In the genomic region with DNA sequence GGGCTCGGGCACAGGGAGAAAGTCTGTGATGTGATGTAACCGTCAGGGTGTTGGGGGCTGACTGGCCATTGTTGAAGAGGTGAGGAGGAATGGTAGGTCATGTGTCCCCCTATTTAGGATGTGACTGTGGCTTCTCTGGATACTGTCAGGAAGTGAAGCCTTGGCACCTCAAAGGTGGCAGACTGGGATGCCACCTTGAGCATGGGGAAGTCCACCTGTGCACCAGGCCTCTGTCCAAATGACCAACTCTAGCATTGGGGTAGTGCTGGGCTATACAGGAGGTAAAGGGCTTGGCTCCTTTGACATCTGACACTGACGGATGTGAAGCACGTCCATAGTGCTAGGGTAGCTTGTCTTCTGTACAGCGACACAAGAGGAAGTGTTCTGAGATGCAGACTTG, we compare ENCODE assay signal across 17 mouse cellular contexts. TPM values are rescaled to one million over a fixed set of nuclear protein-coding genes. Genes with fewer than 3 reads are reported as not detected.
DNase-seq lines count a peak whose midpoint lies in the region; ATAC-seq and TF ChIP-seq lines count a peak whose summit lies in the region.
"Had no signal": no experiment of that assay in that cellular context is flagged by ENCODE, and none has a peak within 500 bp of the region (broad histone marks: within the 10 kb centered on the region; RNA-seq: fewer than 3 reads in every experiment).

No protein-coding gene starts in this region.

- no peaks in the 10 kb centered on the region for H3K27me3 ChIP-seq in stomach, embryonic 14.5 days (ENCODE audit: control insufficient read depth, insufficient read depth, low read length)
- no peaks in the 10 kb centered on the region for H3K27me3 ChIP-seq in stomach, postnatal 0 days (ENCODE audit: control insufficient read depth, insufficient read depth, low read length)
- H3K27me3 ChIP-seq in cerebellum, adult 2 months (ENCODE audit: control insufficient read depth, insufficient read depth, low read length), result no peaks in the 10 kb centered on the region
- 0 out of 2 replicates have a peak, but pooled peaks cover 5% of the 10 kb centered on the region for H3K27me3 ChIP-seq in heart, embryonic 10.5 days (ENCODE audit: insufficient read depth, poor library complexity, severe bottlenecking)
- no peaks in the 10 kb centered on the region for H3K27me3 ChIP-seq in heart, embryonic 12.5 days (replicated peaks)
- H3K27me3 ChIP-seq: embryonic facial prominence, embryonic 13.5 days; Patski had no signal

- no peak overlapping the region for H3K27ac ChIP-seq in stomach, embryonic 14.5 days (ENCODE audit: low read length)
- H3K27ac ChIP-seq in stomach, postnatal 0 days (replicated peaks), result no peak overlapping the region
- no peak overlapping the region for H3K27ac ChIP-seq in cerebellum, adult 2 months (ENCODE audit: insufficient read depth, low read length)
- no peak overlapping the region for H3K27ac ChIP-seq in heart, embryonic 10.5 days
- no peak overlapping the region for H3K27ac ChIP-seq in heart, embryonic 12.5 days (ENCODE audit: poor library complexity, severe bottlenecking)
- H3K27ac ChIP-seq: embryonic facial prominence, embryonic 13.5 days; gastrocnemius, adult 2 months had no signal

- whole genome bisulfite sequencing in stomach, embryonic 14.5 days, result 85% methylated on average over 5 of the region's 5 CpGs
- 89% methylated on average over 5 of the region's 5 CpGs for WGBS in stomach, postnatal 0 days
- WGBS in cerebellum, adult 2 months, result 35% methylated on average over 5 of the region's 5 CpGs
- WGBS in heart, embryonic 10.5 days, result 86% methylated on average over 5 of the region's 5 CpGs
- 82% methylated on average over 5 of the region's 5 CpGs for WGBS in heart, embryonic 12.5 days

- H3K9me3 ChIP-seq in stomach, embryonic 14.5 days (ENCODE audit: control insufficient read depth, low read depth, low read length), result no peaks in the 10 kb centered on the region
- no peaks in the 10 kb centered on the region for H3K9me3 ChIP-seq in stomach, postnatal 0 days (ENCODE audit: control insufficient read depth, low read length)
- H3K9me3 ChIP-seq in heart, embryonic 10.5 days, result no peaks in the 10 kb centered on the region
- H3K9me3 ChIP-seq in heart, embryonic 12.5 days (replicated peaks), result no peaks in the 10 kb centered on the region
- H3K9me3 ChIP-seq: embryonic facial prominence, embryonic 13.5 days; forebrain, embryonic 12.5 days; hindbrain, embryonic 12.5 days had no signal

- no peak overlapping the region for H3K4me2 ChIP-seq in stomach, embryonic 14.5 days (replicated peaks; ENCODE audit: low read depth, low read length)
- no peak overlapping the region for H3K4me2 ChIP-seq in stomach, postnatal 0 days (replicated peaks; ENCODE audit: low read depth)
- H3K4me2 ChIP-seq in heart, embryonic 12.5 days, result no peak overlapping the region
- H3K4me2 ChIP-seq: embryonic facial prominence, embryonic 13.5 days; forebrain, embryonic 12.5 days; hindbrain, embryonic 12.5 days had no signal

- H3K4me3 ChIP-seq in stomach, embryonic 14.5 days (ENCODE audit: low read depth, low read length), result no peak overlapping the region
- no peak overlapping the region for H3K4me3 ChIP-seq in stomach, postnatal 0 days (ENCODE audit: low read depth, low read length)
- no peak overlapping the region for H3K4me3 ChIP-seq in cerebellum, adult 2 months (replicated peaks; ENCODE audit: insufficient read depth, low read depth, low read length)
- H3K4me3 ChIP-seq in heart, embryonic 10.5 days, result no peak overlapping the region
- no peak overlapping the region for H3K4me3 ChIP-seq in heart, embryonic 12.5 days
- H3K4me3 ChIP-seq: embryonic facial prominence, embryonic 13.5 days; forebrain, embryonic 12.5 days; gastrocnemius, adult 2 months; hindbrain, embryonic 12.5 days had no signal

- H3K4me1 ChIP-seq in stomach, embryonic 14.5 days (ENCODE audit: control insufficient read depth, insufficient read depth, low read length), result 0 out of 2 replicates have a peak, but pooled peaks cover 2% of the 10 kb centered on the region
- H3K4me1 ChIP-seq in stomach, postnatal 0 days (replicated peaks; ENCODE audit: control insufficient read depth, insufficient read depth), result no peaks in the 10 kb centered on the region
- peaks cover 32% of the 10 kb centered on the region for H3K4me1 ChIP-seq in cerebellum, adult 2 months (ENCODE audit: control insufficient read depth, insufficient read depth, low read length)
- peaks cover 21% of the 10 kb centered on the region for H3K4me1 ChIP-seq in heart, embryonic 10.5 days
- H3K4me1 ChIP-seq in heart, embryonic 12.5 days (replicated peaks), result peaks cover 16% of the 10 kb centered on the region
- H3K4me1 ChIP-seq: embryonic facial prominence, embryonic 13.5 days had no signal

- TF ChIP-seq POLR2A in cerebellum, adult 2 months (IDR thresholded peaks at IDR 0.05; ENCODE audit: borderline replicate concordance, insufficient read depth, low read length), result no peak

- ATAC-seq in stomach, embryonic 14.5 days (ENCODE audit: insufficient number of reproducible peaks, insufficient read depth, low FRiP score, low read depth), result 0 out of 2 replicates have a peak, but pooled peaks have one; percentile 10
- ATAC-seq in stomach, postnatal 0 days (ENCODE audit: low FRiP score, low TSS enrichment), result no peak
- no peak for ATAC-seq in heart, embryonic 12.5 days (ENCODE audit: insufficient number of reproducible peaks, low FRiP score)
- ATAC-seq: activated CD4-positive, CD25-positive, alpha-beta regulatory T cell, adult 4 months; hindbrain, embryonic 16.5 days; inflammation-experienced regulatory T-cells, adult 6 months; Patski had no signal

- TF ChIP-seq CTCF in stomach, postnatal 0 days (IDR thresholded peaks at IDR 0.05; ENCODE audit: low read depth), result no peak
- no peak for TF ChIP-seq CTCF in cerebellum, adult 2 months (IDR thresholded peaks at IDR 0.05; ENCODE audit: borderline replicate concordance, insufficient read depth, low read depth, low read length)

- no peak for TF ChIP-seq EP300 in stomach, postnatal 0 days (optimal IDR thresholded peaks at IDR 0.05)

- no peak overlapping the region for H3K9ac ChIP-seq in stomach, embryonic 14.5 days (replicated peaks; ENCODE audit: low read depth, low read length)
- no peak overlapping the region for H3K9ac ChIP-seq in stomach, postnatal 0 days (ENCODE audit: low read length)
- H3K9ac ChIP-seq in heart, embryonic 12.5 days, result no peak overlapping the region
- H3K9ac ChIP-seq: embryonic facial prominence, embryonic 13.5 days; forebrain, embryonic 12.5 days; hindbrain, embryonic 12.5 days had no signal

- no peaks in the 10 kb centered on the region; the same call in 1 of the 2 replicates for H3K36me3 ChIP-seq in stomach, embryonic 14.5 days (ENCODE audit: control insufficient read depth, insufficient read depth, low read length)
- 0 out of 2 replicates have a peak, but pooled peaks cover 2% of the 10 kb centered on the region for H3K36me3 ChIP-seq in stomach, postnatal 0 days (ENCODE audit: control insufficient read depth, insufficient read depth, low read length)
- no peaks in the 10 kb centered on the region; the same call in 1 of the 2 replicates for H3K36me3 ChIP-seq in heart, embryonic 10.5 days
- H3K36me3 ChIP-seq in heart, embryonic 12.5 days, result no peaks in the 10 kb centered on the region

- no peak for DNase-seq in stomach, postnatal 0 days (ENCODE audit: low spot score)
- DNase-seq in cerebellum, adult 2 months, result peak; percentile 70 to 78
- DNase-seq in cerebellum, postnatal 25 days, result peak; percentile 76
- no peak for DNase-seq in heart, embryonic 10.5 days (ENCODE audit: low spot score)
- DNase-seq in urinary bladder, adult 18-20 months (ENCODE audit: low spot score in 2 of 2), result no peak
- DNase-seq: adrenal gland, postnatal 14 days; gastrocnemius, postnatal 25 days had no signal

RNA-seq across cellular contexts. Expression of gene Crb2, which starts 36.4 kb away (rescaled TPM):
- 2.4 and 2.5 TPM in 2 replicates for polyA plus RNA-seq in stomach, embryonic 14.5 days (2014; fragmentation: Nextera tagmentation; extraction: Ambion mirVana)
- polyA plus RNA-seq in stomach, postnatal 0 days (2015; fragmentation: Nextera tagmentation; extraction: Ambion mirVana), result 0.47 and 0.74 TPM in 2 replicates
- polyA plus RNA-seq in cerebellum, adult 2 months (2012; rRNA removed), result 1.1 and 1.4 TPM in 2 replicates
- 15.2 and 18.5 TPM in 2 replicates for polyA plus RNA-seq in heart, embryonic 10.5 days (2016; fragmentation: Nextera tagmentation; extraction: Ambion mirVana)
- polyA plus RNA-seq in heart, embryonic 12.5 days (2016; fragmentation: Nextera tagmentation; extraction: Ambion mirVana), result 7.6 and 9.1 TPM in 2 replicates
- polyA plus RNA-seq: inflammation-experienced regulatory T-cells, adult 6 months had no signal

Comparison
In these comparisons a context has a peak if more than half of its experiments do, and no peak if none do; other contexts are left out.
1. DNase-seq: peak in cerebellum, adult 2 months (2 of 2) and cerebellum, postnatal 25 days (2 of 2); none in stomach, postnatal 0 days (single experiment), heart, embryonic 10.5 days (single experiment) and urinary bladder, adult 18-20 months (0 of 2).